Mouse (Mus musculus) leukemia stem cell, adult 10-12 weeks (primary cell): ENCODE measurements around the gene Gm3633. TPM values are rescaled to one million over a fixed set of nuclear protein-coding genes. Genes with fewer than 3 reads are reported as not detected.

Experiments used
- polyA plus RNA-seq: library from polyadenylated mRNA; stranded (reverse); fragments of >175 nt; gene quantifications from 2 replicates; pipeline ENCODE4 v1.2.3, GENCODE M21; 2012; ENCODE audit warnings: low replicate concordance

The Gm3633 gene
- not detected in 2 replicates for polyA plus RNA-seq

GRCm38 (mm10) chr14:42641817-42642216 is at the start of gene Gm3633:
TSS of gene Gm3633 (minus strand) at chr14:42641917.

GRCm38 (mm10) chr14:42655638-42656037 is 13.9 kb upstream of the Gm3633 start, which contains the start of gene Gm10378:
TSS of gene Gm10378 (plus strand) at chr14:42655938.

GRCm38 (mm10) chr14:42599782-42600181 is 41.9 kb downstream of the Gm3633 start, which contains the start of gene Gm17124:
TSS of gene Gm17124 (minus strand) at chr14:42599882.

Other genes starting within 250 kb of the Gm3633 start
- gene Gm8005, start 202.2 kb downstream of the Gm3633 start, polyA plus RNA-seq = not detected in 2 replicates
- gene Gm8011, start 178.0 kb downstream of the Gm3633 start, polyA plus RNA-seq = not detected in 2 replicates
- gene Gm8020, start 139.6 kb downstream of the Gm3633 start, polyA plus RNA-seq = not detected in 2 replicates
- not detected in 2 replicates for gene Gm8024, start 117.6 kb downstream of the Gm3633 start, polyA plus RNA-seq
- not detected in 2 replicates for gene Gm17124, start 42.0 kb downstream of the Gm3633 start, polyA plus RNA-seq
- not detected in 2 replicates for gene Gm10378, start 14.0 kb upstream of the Gm3633 start, polyA plus RNA-seq
- not detected in 2 replicates for gene Gm3015, start 126.9 kb upstream of the Gm3633 start, polyA plus RNA-seq
- not detected in 2 replicates for gene Gm10377, start 156.1 kb upstream of the Gm3633 start, polyA plus RNA-seq
- gene Gm21977, start 211.6 kb upstream of the Gm3633 start, polyA plus RNA-seq = not detected in 2 replicates